8 mouse cellular contexts compared by ENCODE assay signal in genomic region chr9:73039222-73039945, GRCm38 (mm10). TPM values are rescaled to one million over a fixed set of nuclear protein-coding genes. Genes with fewer than 3 reads are reported as not detected.
DNase-seq lines count a peak whose midpoint lies in the region; ATAC-seq and TF ChIP-seq lines count a peak whose summit lies in the region.

No protein-coding gene starts in this region.

- ATAC-seq in megakaryocyte, adult 5-6 weeks (ENCODE audit: poor library complexity, severe bottlenecking): peak; percentile 87

- H3K4me3 ChIP-seq in cortical plate, adult 2 months (ENCODE audit: insufficient read depth, low read length): peak overlapping the region; percentile 51

- DNase-seq in adipocyte (ENCODE audit: low spot score): peak; percentile 71
- DNase-seq in gastrocnemius, adult 8-10 months (ENCODE audit: low spot score in 2 of 2): peak; percentile 70 to 81
- DNase-seq in induced T-regulatory cell, adult 2 months (ENCODE audit: low read depth): peak; percentile 93
- DNase-seq in left cerebral cortex, adult 8-10 months (ENCODE audit: low spot score in 2 of 2): peak; percentile 88 to 92
- DNase-seq in right cerebral cortex, adult 18-20 months: peak; percentile 97
- DNase-seq in urinary bladder, adult 2 months (ENCODE audit: low spot score): peak; percentile 92

- peak overlapping the region; percentile 62 for H3K27ac ChIP-seq in cortical plate, adult 2 months (ENCODE audit: insufficient read depth, low read length)

- no peak for TF ChIP-seq CTCF in cortical plate, adult 2 months (IDR thresholded peaks at IDR 0.05; ENCODE audit: extremely low read depth, insufficient read depth, low read length)

- H3K4me1 ChIP-seq in cortical plate, adult 2 months (ENCODE audit: control insufficient read depth, insufficient read depth, low read length): peaks cover 2% of the 10 kb centered on the region

- peak; percentile 52; the same call in 1 of the 2 replicates for TF ChIP-seq POLR2A in cortical plate, adult 2 months (IDR thresholded peaks at IDR 0.05; ENCODE audit: extremely low read depth, insufficient read depth, low read length)

RNA-seq across cellular contexts. Expression of gene Pigb, which starts 0.8 kb away (rescaled TPM):
- 17.0 and 20.1 TPM in 2 replicates for polyA plus RNA-seq in cortical plate, adult 2 months (2012; rRNA removed)
- total RNA-seq in gastrocnemius, adult 8-10 months (2022): 1 to 10 TPM; 3.7 to 4.6 (median 4.2) TPM
- total RNA-seq in left cerebral cortex, adult 8-10 months (2022): 10 to 100 TPM; 15.1 to 16.5 (median 15.3) TPM
- 24.1 and 25.4 TPM in 2 replicates for total RNA-seq in megakaryocyte, adult 5-6 weeks (2015)
- 5.1 TPM in 2 replicates for total RNA-seq in megakaryocyte, adult 5-6 weeks (2017)
- 14.2 and 15.7 TPM in 2 replicates for polyA plus RNA-seq in urinary bladder, adult 2 months (2012; rRNA removed)

RNA-seq across cellular contexts. Expression of gene Rab27a, which starts 5.3 kb away (rescaled TPM):
- polyA plus RNA-seq in cortical plate, adult 2 months (2012; rRNA removed): 2.8 and 3.0 TPM in 2 replicates
- 1 to 10 TPM in 3 of 4 experiments, under 1 TPM in 1; 0.46 to 2.0 (median 1.3) TPM for total RNA-seq in gastrocnemius, adult 8-10 months (2022)
- total RNA-seq in left cerebral cortex, adult 8-10 months (2022): 10 to 100 TPM in 1 of 4 experiments, 1 to 10 TPM in 3; 5.9 to 10.8 (median 8.5) TPM
- 55.5 and 58.9 TPM in 2 replicates for total RNA-seq in megakaryocyte, adult 5-6 weeks (2015)
- 154 and 155 TPM in 2 replicates for total RNA-seq in megakaryocyte, adult 5-6 weeks (2017)
- polyA plus RNA-seq in urinary bladder, adult 2 months (2012; rRNA removed): 7.4 and 17.7 TPM in 2 replicates

RNA-seq across cellular contexts. Expression of gene Ccpg1, which starts 54.2 kb away (rescaled TPM):
- 70.8 and 81.8 TPM in 2 replicates for polyA plus RNA-seq in cortical plate, adult 2 months (2012; rRNA removed)
- 100 to 1,000 TPM in 1 of 4 experiments, 10 to 100 TPM in 3; 78.5 to 101 (median 82.0) TPM for total RNA-seq in gastrocnemius, adult 8-10 months (2022)
- 100 to 1,000 TPM in 3 of 4 experiments, 10 to 100 TPM in 1; 91.0 to 108 (median 102) TPM for total RNA-seq in left cerebral cortex, adult 8-10 months (2022)
- 74.2 and 85.3 TPM in 2 replicates for total RNA-seq in megakaryocyte, adult 5-6 weeks (2015)
- 168 and 169 TPM in 2 replicates for total RNA-seq in megakaryocyte, adult 5-6 weeks (2017)
- 25.9 and 49.0 TPM in 2 replicates for polyA plus RNA-seq in urinary bladder, adult 2 months (2012; rRNA removed)

RNA-seq across cellular contexts. Expression of gene Ccpg1os, which starts 54.2 kb away (rescaled TPM):
- 16.6 and 18.3 TPM in 2 replicates for polyA plus RNA-seq in cortical plate, adult 2 months (2012; rRNA removed)
- total RNA-seq in gastrocnemius, adult 8-10 months (2022): 10 to 100 TPM; 11.2 to 15.6 (median 11.9) TPM
- 10 to 100 TPM; 10.9 to 14.0 (median 12.2) TPM for total RNA-seq in left cerebral cortex, adult 8-10 months (2022)
- total RNA-seq in megakaryocyte, adult 5-6 weeks (2015): 1.7 and 2.4 TPM in 2 replicates
- total RNA-seq in megakaryocyte, adult 5-6 weeks (2017): 1.1 and 4.9 TPM in 2 replicates
- polyA plus RNA-seq in urinary bladder, adult 2 months (2012; rRNA removed): 29.4 TPM in 2 replicates

Comparison
In these comparisons a context has a peak if more than half of its experiments do, and no peak if none do; other contexts are left out.
1. Peak in every context shown above with its lines: DNase-seq, ATAC-seq, H3K4me3 ChIP-seq and H3K27ac ChIP-seq.
2. RNA of gene Rab27a, which starts 5.3 kb away (total RNA-seq): 55.5 to 155 TPM in megakaryocyte, adult 5-6 weeks; 5.9 to 10.8 TPM in left cerebral cortex, adult 8-10 months and 0.46 to 2.0 TPM in gastrocnemius, adult 8-10 months; every median in the first group is over 4 times any median in the second.